23 mouse cellular contexts compared by ENCODE assay signal in genomic region chr11:109673741-109674140, GRCm38 (mm10). TPM values are rescaled to one million over a fixed set of nuclear protein-coding genes. Genes with fewer than 3 reads are reported as not detected.
DNase-seq lines count a peak whose midpoint lies in the region; ATAC-seq and TF ChIP-seq lines count a peak whose summit lies in the region.
"Had no signal": no experiment of that assay in that cellular context is flagged by ENCODE, and none has a peak within 500 bp of the region (broad histone marks: within the 10 kb centered on the region; RNA-seq: fewer than 3 reads in every experiment).

No protein-coding gene starts in this region.

- H3K4me2 ChIP-seq in kidney, embryonic 14.5 days (replicated peaks; ENCODE audit: low read depth, low read length), result no peak overlapping the region
- H3K4me2 ChIP-seq: embryonic facial prominence, embryonic 13.5 days; heart, embryonic 11.5 days; hindbrain, embryonic 12.5 days; hindbrain, embryonic 15.5 days had no signal

- H3K4me3 ChIP-seq in kidney, embryonic 14.5 days (ENCODE audit: low read length), result no peak overlapping the region
- H3K4me3 ChIP-seq in embryonic fibroblast, embryonic 13.5 days (ENCODE audit: insufficient read depth, low read length), result no peak overlapping the region
- H3K4me3 ChIP-seq: embryonic facial prominence, embryonic 10.5 days; embryonic facial prominence, embryonic 13.5 days; gastrocnemius, adult 2 months; hindbrain, embryonic 12.5 days; hindbrain, embryonic 15.5 days had no signal

- ATAC-seq in kidney, embryonic 14.5 days (ENCODE audit: low FRiP score, low TSS enrichment), result no peak
- ATAC-seq in CD4-positive, CD25-positive, alpha-beta regulatory T cell, adult 4 months, result peak; percentile 36
- ATAC-seq: forebrain, embryonic 14.5 days; forebrain, postnatal 0 days; intestine, embryonic 16.5 days had no signal

- peaks cover 15% of the 10 kb centered on the region; the same call in 1 of the 2 replicates for H3K36me3 ChIP-seq in kidney, embryonic 14.5 days (ENCODE audit: control insufficient read depth, insufficient read depth, low read length)

- DNase-seq in kidney, postnatal 36 days, result no peak
- peak; percentile 51 for DNase-seq in naive thymus-derived CD4-positive, alpha-beta T cell, adult 2 months (ENCODE audit: low read depth)
- DNase-seq in Muller cell, postnatal 12 days (ENCODE audit: inconsistent ontology term), result no peak
- DNase-seq in cerebellum, adult 18-20 months, result no peak
- no peak for DNase-seq in embryo, embryonic 10.5 days (ENCODE audit: low spot score)
- DNase-seq: adrenal gland, adult 2 months; cerebellum, adult 11 months; cerebellum, adult 8-10 months; forebrain, postnatal 0 days; gastrocnemius, postnatal 14 days; kidney, adult 18-20 months; kidney, adult 9 months had no signal

- no peaks in the 10 kb centered on the region for H3K9me3 ChIP-seq in kidney, embryonic 14.5 days (ENCODE audit: control insufficient read depth, low read length)
- H3K9me3 ChIP-seq: embryonic facial prominence, embryonic 10.5 days; embryonic facial prominence, embryonic 13.5 days; hindbrain, embryonic 12.5 days; hindbrain, embryonic 15.5 days had no signal

- H3K9ac ChIP-seq in kidney, embryonic 14.5 days (ENCODE audit: low read depth, low read length), result peak overlapping the region; percentile 12; the same call in 1 of the 2 replicates
- H3K9ac ChIP-seq: embryonic facial prominence, embryonic 13.5 days; forebrain, postnatal 0 days; hindbrain, embryonic 12.5 days; hindbrain, embryonic 15.5 days had no signal

- no peaks in the 10 kb centered on the region for H3K27me3 ChIP-seq in kidney, embryonic 14.5 days (ENCODE audit: control insufficient read depth, insufficient read depth, low read length)
- H3K27me3 ChIP-seq: embryonic facial prominence, embryonic 13.5 days; hindbrain, embryonic 12.5 days; hindbrain, embryonic 15.5 days had no signal

- no peak overlapping the region for H3K27ac ChIP-seq in kidney, embryonic 14.5 days (ENCODE audit: low read depth, low read length)
- H3K27ac ChIP-seq in embryonic fibroblast, embryonic 13.5 days (ENCODE audit: insufficient read depth, low read length), result 0 out of 2 replicates have a peak overlapping the region, but pooled peaks have one; percentile 5
- H3K27ac ChIP-seq: embryonic facial prominence, embryonic 10.5 days; embryonic facial prominence, embryonic 13.5 days; hindbrain, embryonic 12.5 days; hindbrain, embryonic 15.5 days had no signal

- no peaks in the 10 kb centered on the region for H3K4me1 ChIP-seq in kidney, embryonic 14.5 days (ENCODE audit: control insufficient read depth, insufficient read depth, low read length)
- peaks cover 10% of the 10 kb centered on the region; the same call in 1 of the 2 replicates for H3K4me1 ChIP-seq in embryonic fibroblast, embryonic 13.5 days (ENCODE audit: control insufficient read depth, insufficient read depth, low read length)
- H3K4me1 ChIP-seq: embryonic facial prominence, embryonic 10.5 days; hindbrain, embryonic 12.5 days; hindbrain, embryonic 15.5 days had no signal

- no peak for TF ChIP-seq POLR2A in embryonic fibroblast, embryonic 13.5 days (IDR thresholded peaks at IDR 0.05; ENCODE audit: low read depth, low read length)

- no peak for TF ChIP-seq CTCF in embryonic fibroblast, embryonic 13.5 days (IDR thresholded peaks at IDR 0.05; ENCODE audit: borderline replicate concordance, insufficient read depth, low read length)

- 72% methylated on average over 7 of the region's 7 CpGs for whole genome bisulfite sequencing in kidney, embryonic 14.5 days

RNA-seq across cellular contexts. Expression of gene Prkar1a, which starts 24.5 kb away (rescaled TPM):
- 273 and 367 TPM in 2 replicates for polyA plus RNA-seq in kidney, embryonic 14.5 days (2014; fragmentation: Nextera tagmentation; extraction: Ambion mirVana)
- polyA plus RNA-seq in CD4-positive, CD25-positive, alpha-beta regulatory T cell, adult 4 months (2017; shearing (Covaris generic)), result 100 to 1,000 TPM; 416 to 490 TPM
- 215 and 254 TPM in 2 replicates for polyA plus RNA-seq in embryonic fibroblast, embryonic 13.5 days (2011; ENCODE audit: insufficient read length, low read depth, missing spikeins)

RNA-seq across cellular contexts. Expression of gene Fam20a, which starts 48.3 kb away (rescaled TPM):
- polyA plus RNA-seq in kidney, embryonic 14.5 days (2014; fragmentation: Nextera tagmentation; extraction: Ambion mirVana), result 1.5 and 1.9 TPM in 2 replicates
- 1 to 10 TPM in 1 of 2 experiments, under 1 TPM in 1; 0.91 to 1.7 TPM for polyA plus RNA-seq in CD4-positive, CD25-positive, alpha-beta regulatory T cell, adult 4 months (2017; shearing (Covaris generic))
- 38.4 and 44.6 TPM in 2 replicates for polyA plus RNA-seq in embryonic fibroblast, embryonic 13.5 days (2011; ENCODE audit: insufficient read length, low read depth, missing spikeins)

Comparison
In these comparisons a context has a peak if more than half of its experiments do, and no peak if none do; other contexts are left out.
1. RNA of gene Fam20a, which starts 48.3 kb away (polyA plus RNA-seq): 38.4 to 44.6 TPM in embryonic fibroblast, embryonic 13.5 days; 1.5 to 1.9 TPM in kidney, embryonic 14.5 days and 0.91 to 1.7 TPM in CD4-positive, CD25-positive, alpha-beta regulatory T cell, adult 4 months; every median in the first group is over 10 times any median in the second.